Mouse (Mus musculus): ENCODE data around the gene Cdh13. TPM values are rescaled to one million over a fixed set of nuclear protein-coding genes. Genes with fewer than 3 reads are reported as not detected.

The Cdh13 gene
- polyA plus RNA-seq, 1 experiment: 4.5 TPM

GRCm38 (mm10) chr8:118465330-118465948 lies 181.9 kb downstream of the Cdh13 start:
- TF ChIP-seq CTCF (IDR thresholded peaks at IDR 0.05; ENCODE audit: control insufficient read depth, insufficient read depth, insufficient replicate concordance, low read depth, low read length) (no peak), POLR2A (IDR thresholded peaks at IDR 0.05; ENCODE audit: control insufficient read depth, low read depth, low read length) (no peak)
- H3K27me3 ChIP-seq (ENCODE audit: control insufficient read depth, insufficient read depth, low read length): no peaks in the 10 kb centered on the region
- no peaks in the 10 kb centered on the region for H3K36me3 ChIP-seq (ENCODE audit: control insufficient read depth, insufficient read depth, low read length)
- H3K4me3 ChIP-seq (ENCODE audit: control insufficient read depth, low read depth, low read length): no peak overlapping the region
- peaks cover 9% of the 10 kb centered on the region for H3K4me1 ChIP-seq (ENCODE audit: control insufficient read depth, insufficient read depth, low read length)
- H3K27ac ChIP-seq (ENCODE audit: control insufficient read depth, insufficient read depth, low read depth, low read length): no peak overlapping the region

DNA sequence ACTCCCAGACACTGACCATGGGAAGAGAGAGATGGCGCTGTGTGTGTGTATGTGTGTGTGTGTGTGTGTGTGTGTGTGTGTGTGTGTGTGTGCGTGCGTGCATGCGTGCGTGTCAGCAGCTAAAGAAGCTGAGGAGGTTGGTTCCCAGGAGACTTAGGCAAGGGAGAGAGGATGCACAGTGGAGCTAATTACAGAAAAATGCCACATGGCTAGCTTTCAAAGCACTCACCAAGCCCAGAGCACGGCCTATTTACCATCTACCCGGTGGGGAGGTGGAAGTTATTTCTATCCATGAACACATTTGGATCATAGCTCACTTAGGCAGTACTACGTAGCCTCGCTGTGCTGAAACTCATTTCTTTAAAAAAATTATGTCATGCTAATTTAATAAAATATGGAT lies 194.1 kb downstream of the Cdh13 start:
- TF ChIP-seq CTCF (IDR thresholded peaks at IDR 0.05; ENCODE audit: control insufficient read depth, insufficient read depth, insufficient replicate concordance, low read depth, low read length) (no peak), POLR2A (IDR thresholded peaks at IDR 0.05; ENCODE audit: control insufficient read depth, low read depth, low read length) (no peak)
- Histone ChIP-seq H3K4me1 (ENCODE audit: control insufficient read depth, insufficient read depth, low read length) (no peaks in the 10 kb centered on the region), H3K27ac (ENCODE audit: control insufficient read depth, insufficient read depth, low read depth, low read length) (no peak overlapping the region), H3K36me3 (ENCODE audit: control insufficient read depth, insufficient read depth, low read length) (no peaks in the 10 kb centered on the region), H3K27me3 (ENCODE audit: control insufficient read depth, insufficient read depth, low read length) (no peaks in the 10 kb centered on the region), H3K4me3 (ENCODE audit: control insufficient read depth, low read depth, low read length) (no peak overlapping the region)

DNA sequence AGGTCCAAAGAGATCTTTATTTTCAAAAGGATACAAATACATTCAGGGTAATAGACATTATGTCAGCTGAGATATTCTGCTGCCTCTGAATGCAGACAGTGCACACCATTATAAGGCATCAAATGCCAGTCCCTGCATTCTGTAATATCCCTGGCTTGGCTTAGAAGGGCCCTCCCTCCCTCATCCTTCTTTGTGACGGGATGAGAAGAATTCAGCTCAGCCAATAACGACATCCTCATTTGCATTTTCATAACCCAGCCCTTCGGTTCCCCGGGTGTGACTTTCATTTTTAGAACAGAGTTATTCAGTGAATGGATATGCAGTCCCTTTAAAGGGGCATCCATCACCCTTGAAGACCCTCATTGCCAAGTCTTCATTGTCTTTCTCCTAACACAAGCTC lies 205.2 kb downstream of the Cdh13 start:
- no peak overlapping the region for H3K4me3 ChIP-seq (ENCODE audit: control insufficient read depth, low read depth, low read length)

DNA sequence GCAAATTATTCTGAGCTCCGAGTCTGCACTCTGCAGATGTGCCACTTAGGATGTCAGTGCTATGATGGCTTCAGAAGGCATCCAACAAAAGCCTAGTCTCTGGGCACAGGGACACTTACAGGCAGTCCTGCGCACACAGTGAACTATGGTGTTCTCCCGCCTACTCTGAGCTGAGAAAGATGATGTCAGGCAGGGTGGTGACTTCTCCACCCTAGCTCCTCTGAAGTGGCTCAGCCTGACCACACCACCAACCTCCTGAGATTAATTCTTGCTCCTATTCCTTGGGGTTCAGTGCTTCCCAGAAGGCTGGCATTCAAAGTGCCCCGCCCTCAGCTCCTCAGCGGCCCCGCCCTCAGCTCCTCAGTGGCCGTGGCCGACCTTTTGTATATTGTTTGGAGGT lies 219.0 kb downstream of the Cdh13 start:
- Histone ChIP-seq H3K27ac (ENCODE audit: control insufficient read depth, insufficient read depth, low read depth, low read length) (no peak overlapping the region), H3K4me1 (ENCODE audit: control insufficient read depth, insufficient read depth, low read length) (no peaks in the 10 kb centered on the region), H3K27me3 (ENCODE audit: control insufficient read depth, insufficient read depth, low read length) (no peaks in the 10 kb centered on the region), H3K36me3 (ENCODE audit: control insufficient read depth, insufficient read depth, low read length) (no peaks in the 10 kb centered on the region), H3K4me3 (ENCODE audit: control insufficient read depth, low read depth, low read length) (no peak overlapping the region)
- TF ChIP-seq POLR2A (IDR thresholded peaks at IDR 0.05; ENCODE audit: control insufficient read depth, low read depth, low read length) (no peak), CTCF (IDR thresholded peaks at IDR 0.05; ENCODE audit: control insufficient read depth, insufficient read depth, insufficient replicate concordance, low read depth, low read length) (no peak)

More for the DNA sequence above, 205.2 kb downstream of the Cdh13 start:
- no peaks in the 10 kb centered on the region for H3K4me1 ChIP-seq (ENCODE audit: control insufficient read depth, insufficient read depth, low read length)
- no peaks in the 10 kb centered on the region for H3K36me3 ChIP-seq (ENCODE audit: control insufficient read depth, insufficient read depth, low read length)
- no peak overlapping the region for H3K27ac ChIP-seq (ENCODE audit: control insufficient read depth, insufficient read depth, low read depth, low read length)
- TF ChIP-seq CTCF (IDR thresholded peaks at IDR 0.05; ENCODE audit: control insufficient read depth, insufficient read depth, insufficient replicate concordance, low read depth, low read length): no peak
- H3K27me3 ChIP-seq (ENCODE audit: control insufficient read depth, insufficient read depth, low read length): no peaks in the 10 kb centered on the region

GRCm38 (mm10) chr8:118509426-118509825 lies 225.9 kb downstream of the Cdh13 start:
- TF ChIP-seq CTCF (IDR thresholded peaks at IDR 0.05; ENCODE audit: control insufficient read depth, insufficient read depth, insufficient replicate concordance, low read depth, low read length) (no peak), POLR2A (IDR thresholded peaks at IDR 0.05; ENCODE audit: control insufficient read depth, low read depth, low read length) (no peak)
- Histone ChIP-seq H3K4me1 (ENCODE audit: control insufficient read depth, insufficient read depth, low read length) (no peaks in the 10 kb centered on the region), H3K36me3 (ENCODE audit: control insufficient read depth, insufficient read depth, low read length) (no peaks in the 10 kb centered on the region), H3K27me3 (ENCODE audit: control insufficient read depth, insufficient read depth, low read length) (no peaks in the 10 kb centered on the region), H3K27ac (ENCODE audit: control insufficient read depth, insufficient read depth, low read depth, low read length) (no peak overlapping the region), H3K4me3 (ENCODE audit: control insufficient read depth, low read depth, low read length) (no peak overlapping the region)

GRCm38 (mm10) chr8:118513259-118513658 lies 229.7 kb downstream of the Cdh13 start:
- no peaks in the 10 kb centered on the region for H3K36me3 ChIP-seq (ENCODE audit: control insufficient read depth, insufficient read depth, low read length)
- no peaks in the 10 kb centered on the region for H3K27me3 ChIP-seq (ENCODE audit: control insufficient read depth, insufficient read depth, low read length)
- TF ChIP-seq POLR2A (IDR thresholded peaks at IDR 0.05; ENCODE audit: control insufficient read depth, low read depth, low read length): no peak
- TF ChIP-seq CTCF (IDR thresholded peaks at IDR 0.05; ENCODE audit: control insufficient read depth, insufficient read depth, insufficient replicate concordance, low read depth, low read length): no peak
- no peak overlapping the region for H3K27ac ChIP-seq (ENCODE audit: control insufficient read depth, insufficient read depth, low read depth, low read length)
- no peaks in the 10 kb centered on the region for H3K4me1 ChIP-seq (ENCODE audit: control insufficient read depth, insufficient read depth, low read length)
- H3K4me3 ChIP-seq (ENCODE audit: control insufficient read depth, low read depth, low read length): no peak overlapping the region

- H3K27me3 ChIP-seq (ENCODE audit: control insufficient read depth, insufficient read depth, low read length): no peaks in the 10 kb centered on the region
- TF ChIP-seq POLR2A (IDR thresholded peaks at IDR 0.05; ENCODE audit: control insufficient read depth, low read depth, low read length): no peak
- no peak overlapping the region for H3K4me3 ChIP-seq (ENCODE audit: control insufficient read depth, low read depth, low read length)
- no peaks in the 10 kb centered on the region for H3K36me3 ChIP-seq (ENCODE audit: control insufficient read depth, insufficient read depth, low read length)
- H3K27ac ChIP-seq (ENCODE audit: control insufficient read depth, insufficient read depth, low read depth, low read length): no peak overlapping the region
- no peaks in the 10 kb centered on the region for H3K4me1 ChIP-seq (ENCODE audit: control insufficient read depth, insufficient read depth, low read length)
These were observed 232.1 kb downstream of the Cdh13 start for GRCm38 (mm10) chr8:118515616-118516015.

DNA sequence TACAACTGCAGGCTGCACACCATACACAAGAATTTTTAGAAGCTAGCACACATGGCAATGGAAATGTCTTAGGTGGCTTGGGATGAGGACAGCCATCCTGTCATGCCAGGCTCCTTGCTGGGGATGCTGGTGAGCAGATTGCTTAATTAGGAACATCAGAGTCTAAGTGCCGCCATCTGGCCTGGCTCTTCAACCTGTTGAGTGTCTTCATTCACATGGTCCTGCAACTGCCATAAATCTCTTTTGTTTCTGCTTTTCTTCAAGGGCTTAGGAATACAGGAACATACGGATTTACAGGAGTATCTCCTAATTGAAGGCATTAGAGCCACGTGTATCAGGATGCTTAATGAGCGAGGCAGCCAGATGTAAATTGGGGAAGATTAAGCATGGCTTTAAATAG lies 233.5 kb downstream of the Cdh13 start:
- Histone ChIP-seq H3K4me1 (ENCODE audit: control insufficient read depth, insufficient read depth, low read length) (no peaks in the 10 kb centered on the region), H3K27me3 (ENCODE audit: control insufficient read depth, insufficient read depth, low read length) (no peaks in the 10 kb centered on the region), H3K27ac (ENCODE audit: control insufficient read depth, insufficient read depth, low read depth, low read length) (no peak overlapping the region), H3K36me3 (ENCODE audit: control insufficient read depth, insufficient read depth, low read length) (no peaks in the 10 kb centered on the region), H3K4me3 (ENCODE audit: control insufficient read depth, low read depth, low read length) (no peak overlapping the region)
- no peak for TF ChIP-seq POLR2A (IDR thresholded peaks at IDR 0.05; ENCODE audit: control insufficient read depth, low read depth, low read length)
- TF ChIP-seq CTCF (IDR thresholded peaks at IDR 0.05; ENCODE audit: control insufficient read depth, insufficient read depth, insufficient replicate concordance, low read depth, low read length): no peak
